Mouse (Mus musculus) spleen, adult 2 months (tissue): ENCODE measurements around the gene Caln1. TPM values are rescaled to one million over a fixed set of nuclear protein-coding genes. Genes with fewer than 3 reads are reported as not detected.

Source experiments
- DNase-seq, 2 experiments: peaks; one replicate each; pipeline versions ENCODE4 v3.0.0 to v3.0.0-alpha.2; 2012 to 2021; ENCODE audit warnings: low spot score in 2 of 2, low read depth in 1 of 2
- H3K27ac ChIP-seq: fragments of 200-500 bp; 2 replicates; pipeline ENCODE4 v1.5.1; 2012; ENCODE audit warnings: low read length, inconsistent platforms; ENCODE audit not compliant: insufficient read depth
- H3K27me3 ChIP-seq: fragments of 200-500 bp; 2 replicates; pipeline ENCODE4 v1.6.1; 2012; ENCODE audit warnings: mild to moderate bottlenecking, moderate library complexity, low read length, inconsistent platforms; ENCODE audit not compliant: control insufficient read depth, insufficient read depth
- H3K36me3 ChIP-seq: fragments of 200-500 bp; 2 replicates; pipeline ENCODE4 v1.6.1; 2012; ENCODE audit warnings: mild to moderate bottlenecking, low read length, inconsistent platforms; ENCODE audit not compliant: control insufficient read depth, insufficient read depth
- H3K4me1 ChIP-seq: fragments of 200-500 bp; 2 replicates; pipeline ENCODE4 v1.6.1; 2011; ENCODE audit warnings: inconsistent platforms; ENCODE audit not compliant: control insufficient read depth, insufficient read depth, insufficient read length
- H3K4me3 ChIP-seq: fragments of 200-500 bp; 2 replicates; pipeline ENCODE4 v1.5.1; 2011; ENCODE audit warnings: mild to moderate bottlenecking, inconsistent platforms; ENCODE audit not compliant: insufficient read depth, insufficient read length; ENCODE audit errors: extremely low read depth
- CTCF ChIP-seq: fragments of 200-500 bp; IDR thresholded peaks from 2 replicates; pipeline ENCODE4 v1.5.1; 2011; ENCODE audit warnings: mild to moderate bottlenecking, inconsistent platforms; ENCODE audit not compliant: insufficient read depth, insufficient read length, insufficient replicate concordance; ENCODE audit errors: extremely low read depth
- POLR2A ChIP-seq: fragments of 200-500 bp; IDR thresholded peaks from 2 replicates; pipeline ENCODE4 v1.6.1; 2011; ENCODE audit warnings: low read depth, low read length, inconsistent platforms
- WGBS: fragments of 180-500 bp; shearing (Covaris S2); methylation state at CpG from one replicate; pipeline ENCODE4 v1.1.7; 2018; 5-methylcytosine and 5-hydroxymethylcytosine counted together
- polyA plus RNA-seq: library from polyadenylated mRNA; depleted of rRNA; stranded (reverse); fragments of >200 nt; gene quantifications from 2 replicates; pipeline ENCODE4 v1.2.3, GENCODE M21; 2012

Gene Caln1
- polyA plus RNA-seq, 1 experiment: not detected

DNA sequence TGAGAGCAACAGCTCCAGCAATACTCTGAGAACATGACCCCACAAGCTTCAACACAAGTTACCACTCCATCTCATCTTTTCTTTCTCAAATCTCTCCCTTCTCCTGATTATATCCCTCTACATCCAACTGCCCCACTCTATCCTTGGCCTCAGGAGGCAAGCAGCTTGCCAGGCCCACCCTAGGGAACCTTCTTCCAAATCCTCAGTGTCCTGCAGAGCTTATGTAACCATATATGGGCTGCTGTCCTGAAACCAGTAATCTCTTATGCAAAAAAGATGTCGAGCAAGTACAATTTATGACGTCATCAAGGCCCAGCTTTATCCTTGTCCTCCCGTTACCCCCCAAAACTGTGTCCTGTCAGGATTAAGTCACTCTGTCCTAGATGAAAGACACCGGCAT lies 333.1 kb downstream of the Caln1 start:
- Histone ChIP-seq H3K4me3 (no peak overlapping the region), H3K27ac (no peak overlapping the region), H3K4me1 (no peaks in the 10 kb centered on the region), H3K27me3 (no peaks in the 10 kb centered on the region), H3K36me3 (no peaks in the 10 kb centered on the region)
- DNase-seq: no peak
- WGBS: 80% methylated on average over 4 of the region's 4 CpGs
- TF ChIP-seq CTCF: no peak
- no peak for TF ChIP-seq POLR2A

DNA sequence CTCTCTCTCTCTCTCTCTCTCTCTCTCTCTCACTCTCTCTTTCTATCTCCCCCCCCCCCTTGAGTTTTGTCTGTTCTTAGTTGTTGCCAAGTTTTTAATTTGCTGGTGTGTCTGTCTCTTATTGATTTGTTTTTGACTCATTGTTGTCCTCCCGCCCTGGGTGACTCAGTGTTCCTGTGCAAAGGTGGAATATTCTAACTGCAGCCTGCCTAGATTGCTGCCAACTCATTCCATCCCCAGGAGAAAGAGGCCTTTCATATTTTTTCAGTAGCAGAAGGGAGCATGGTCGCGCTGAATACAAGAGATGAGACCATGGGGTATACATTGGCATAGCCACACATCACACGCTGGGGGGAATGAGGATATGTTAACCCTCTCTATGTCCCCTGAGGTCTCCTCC lies 335.6 kb downstream of the Caln1 start:
- no peaks in the 10 kb centered on the region for H3K27me3 ChIP-seq
- H3K4me1 ChIP-seq: no peaks in the 10 kb centered on the region
- H3K36me3 ChIP-seq: no peaks in the 10 kb centered on the region
- H3K4me3 ChIP-seq: no peak overlapping the region
- DNase-seq: no peak
- H3K27ac ChIP-seq: no peak overlapping the region
- 89% methylated on average over 4 of the region's 4 CpGs for WGBS
- TF ChIP-seq CTCF (no peak), POLR2A (no peak)

DNA sequence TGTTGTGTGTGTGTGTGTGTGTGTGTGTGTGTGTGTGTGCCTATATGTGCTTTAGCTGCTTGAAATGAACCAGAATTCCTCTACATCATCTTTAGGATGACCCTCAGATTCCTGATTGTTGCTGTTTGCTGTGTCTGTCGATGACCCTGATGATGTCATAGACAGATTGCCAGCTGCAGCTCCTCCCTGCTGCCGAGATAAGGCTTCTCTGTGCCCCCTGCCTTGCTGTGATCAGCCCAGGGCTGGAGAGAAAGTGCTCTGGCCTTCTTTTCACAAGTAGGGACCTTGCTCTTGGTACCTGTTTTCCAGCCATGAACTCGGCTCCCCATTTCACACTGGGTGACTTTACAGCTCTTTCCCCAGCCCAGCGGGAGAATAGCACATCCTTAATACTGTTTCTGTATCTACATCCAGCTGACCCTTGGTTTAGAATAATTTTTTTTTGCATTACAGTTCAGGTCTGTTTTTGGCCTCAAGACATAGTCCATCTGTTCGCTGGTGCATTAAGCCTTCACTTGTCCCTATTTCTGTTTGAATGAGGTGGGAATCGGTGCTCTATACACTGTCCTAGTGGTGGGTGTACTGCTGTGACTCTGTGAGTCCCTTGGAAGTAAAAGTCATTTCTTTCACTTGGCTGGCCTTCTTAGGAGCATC lies 337.1 kb downstream of the Caln1 start:
- Histone ChIP-seq H3K27ac (no peak overlapping the region), H3K36me3 (no peaks in the 10 kb centered on the region), H3K4me1 (no peaks in the 10 kb centered on the region), H3K4me3 (no peak overlapping the region), H3K27me3 (no peaks in the 10 kb centered on the region)
- WGBS: 71% methylated on average over 6 of the region's 6 CpGs
- TF ChIP-seq POLR2A: no peak
- TF ChIP-seq CTCF: no peak
- DNase-seq: no peak

DNA sequence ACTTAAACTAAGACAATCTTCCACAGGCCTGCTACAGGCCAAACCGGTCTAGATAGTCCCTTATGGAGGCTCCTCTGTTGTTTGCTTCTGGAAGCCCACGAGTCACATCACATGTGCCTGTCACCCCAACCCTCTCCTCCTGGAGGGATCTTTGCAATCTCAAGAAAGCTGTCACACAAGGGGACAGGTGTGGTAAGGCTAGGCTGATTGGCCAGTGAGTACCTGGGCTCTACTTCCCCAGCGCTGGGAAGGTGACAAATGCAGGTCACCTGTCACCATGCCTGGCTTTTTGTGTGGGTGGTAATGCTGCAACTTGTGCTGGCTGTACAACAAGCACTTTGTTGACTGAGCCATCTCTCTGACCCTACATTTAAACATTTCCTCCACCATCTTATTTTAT lies 338.5 kb downstream of the Caln1 start:
- TF ChIP-seq CTCF: no peak
- TF ChIP-seq POLR2A: no peak
- no peak for DNase-seq
- H3K4me3 ChIP-seq: no peak overlapping the region
- no peaks in the 10 kb centered on the region for H3K27me3 ChIP-seq
- no peak overlapping the region for H3K27ac ChIP-seq
- WGBS: 71% methylated on average over 3 of the region's 3 CpGs
- no peaks in the 10 kb centered on the region for H3K36me3 ChIP-seq
- no peaks in the 10 kb centered on the region for H3K4me1 ChIP-seq

DNA sequence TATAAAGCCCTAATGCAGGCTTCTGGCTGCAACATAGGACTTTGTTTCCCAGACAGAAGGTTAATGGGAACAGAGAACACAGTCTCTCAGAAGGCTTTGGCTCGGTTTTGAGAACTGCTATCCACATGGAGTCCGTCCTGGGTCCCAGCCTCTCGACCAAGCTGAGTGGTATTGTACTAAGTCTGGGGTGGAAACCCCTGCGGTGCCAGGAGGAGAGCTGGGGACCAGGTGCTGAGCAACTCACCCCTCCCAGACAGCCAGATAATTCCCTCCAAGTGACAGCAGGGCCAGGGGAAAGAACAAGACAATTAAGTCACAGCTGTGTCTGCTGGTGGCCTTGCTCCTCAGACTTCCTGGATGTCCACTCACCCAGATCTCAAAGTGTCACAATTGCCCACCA lies 339.4 kb downstream of the Caln1 start:
- no peaks in the 10 kb centered on the region for H3K4me1 ChIP-seq
- WGBS: 76% methylated on average over 4 of the region's 4 CpGs
- H3K36me3 ChIP-seq: no peaks in the 10 kb centered on the region
- H3K27ac ChIP-seq: no peak overlapping the region
- H3K27me3 ChIP-seq: no peaks in the 10 kb centered on the region
- TF ChIP-seq CTCF (no peak), POLR2A (no peak)
- no peak for DNase-seq
- no peak overlapping the region for H3K4me3 ChIP-seq

DNA sequence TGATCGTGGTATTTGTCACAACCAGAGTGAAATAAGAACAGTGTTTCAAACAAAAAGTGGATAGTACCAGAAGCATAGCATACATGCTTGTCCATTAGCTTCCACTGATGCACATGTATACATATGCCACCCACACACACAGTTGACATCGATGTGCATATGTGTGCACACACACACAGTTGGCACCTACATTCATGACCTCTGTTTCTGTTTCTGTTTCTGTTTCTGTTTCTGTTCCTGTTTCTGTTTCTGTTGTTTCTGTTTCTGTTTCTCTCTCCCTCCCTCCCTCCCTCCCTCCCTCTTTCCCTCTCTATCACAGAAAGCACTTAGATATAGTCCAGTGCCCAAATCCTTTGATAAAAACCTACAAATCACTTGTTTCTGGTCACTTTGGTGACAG lies 342.4 kb downstream of the Caln1 start:
- Histone ChIP-seq H3K4me3 (no peak overlapping the region), H3K4me1 (no peaks in the 10 kb centered on the region), H3K27ac (no peak overlapping the region), H3K36me3 (no peaks in the 10 kb centered on the region), H3K27me3 (no peaks in the 10 kb centered on the region)
- 85% methylated on average over 2 of the region's 2 CpGs for WGBS
- TF ChIP-seq CTCF (no peak), POLR2A (no peak)
- no peak for DNase-seq

DNA sequence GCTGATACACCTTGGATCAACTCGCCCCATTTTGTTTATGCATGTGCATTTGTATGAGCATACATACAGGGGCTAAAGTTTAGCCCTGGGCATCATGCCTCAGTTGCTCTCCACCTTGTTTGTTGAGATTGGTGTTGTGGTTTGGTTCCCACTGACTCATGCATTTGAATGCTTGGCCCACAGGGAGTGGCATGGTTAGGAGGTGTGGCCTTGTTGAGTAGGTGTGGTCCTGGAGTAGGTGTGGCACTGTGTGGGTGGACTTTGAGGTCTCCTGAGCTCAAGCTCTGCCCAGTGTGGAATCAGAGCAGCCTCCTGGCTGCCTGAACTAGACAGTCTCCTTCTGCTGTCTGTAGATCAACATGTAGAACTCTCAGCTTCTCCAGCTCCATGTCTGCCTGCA lies 343.0 kb downstream of the Caln1 start:
- 70% methylated on average over 1 of the region's 1 CpGs for WGBS
- no peaks in the 10 kb centered on the region for H3K4me1 ChIP-seq
- no peak for TF ChIP-seq POLR2A
- TF ChIP-seq CTCF: no peak
- H3K4me3 ChIP-seq: no peak overlapping the region
- DNase-seq: no peak
- no peaks in the 10 kb centered on the region for H3K36me3 ChIP-seq
- H3K27ac ChIP-seq: no peak overlapping the region
- H3K27me3 ChIP-seq: no peaks in the 10 kb centered on the region
